Mouse (Mus musculus) right cerebral cortex, postnatal 25 days (tissue): ENCODE measurements at regions not wholly inside any gene's neighbourhood (a gene's known extent, or its start where the extent isn't known, plus 50 kb on each side); places are given as distances from the start of the nearest gene placed in this dataset.

Experiments used
- DNase-seq: peaks from one replicate; pipeline ENCODE4 v3.0.0; 2022

GRCm38 (mm10) chr1:195312426-195312825 lies 135.9 kb upstream of the Cr2 start:
- no peak for DNase-seq

DNA sequence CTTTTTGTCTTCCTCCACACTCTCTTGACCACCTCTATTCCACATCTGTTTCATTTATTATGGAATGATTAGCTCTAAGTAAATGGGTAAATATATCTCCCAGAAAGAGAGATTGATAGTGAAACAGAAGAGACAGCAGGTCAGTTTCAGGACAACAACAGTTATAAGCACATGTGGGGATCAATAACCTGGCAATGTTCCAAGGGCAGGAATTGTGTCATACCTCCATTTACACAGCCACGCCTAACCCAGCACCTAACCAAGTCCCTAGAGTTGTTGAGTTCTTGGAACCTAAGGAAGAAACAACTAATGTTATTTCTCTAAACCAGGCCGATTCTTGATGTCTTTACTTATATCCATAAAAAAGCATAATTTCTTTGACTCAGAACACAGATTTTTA lies 108.6 kb upstream of the Cr2 start:
- DNase-seq, result no peak

- peak; percentile 100 for DNase-seq
Measured at GRCm38 (mm10) chr1:195241496-195241895, 65.0 kb upstream of the Cr2 start.

GRCm38 (mm10) chr1:195232658-195233057 lies 56.1 kb upstream of the Cr2 start:
- peak; percentile 9 for DNase-seq

GRCm38 (mm10) chr1:195227007-195227406 lies 50.5 kb upstream of the Cr2 start:
- DNase-seq, result no peak
